Mouse (Mus musculus) neural tube, embryonic 11.5 days (tissue): ENCODE measurements around the gene Sept9. TPM values are rescaled to one million over a fixed set of nuclear protein-coding genes. Genes with fewer than 3 reads are reported as not detected.

Source experiments
- ATAC-seq: fragments of 200-750 bp; cut with Nextera tagmentation; 2 replicates; pipeline ENCODE4 v1.8.0; 2017; ENCODE audit warnings: moderate number of reproducible peaks, mild to moderate bottlenecking, moderate TSS enrichment, moderate library complexity; ENCODE audit not compliant: insufficient read depth, low FRiP score, low TSS enrichment
- DNase-seq: peaks from one replicate; pipeline ENCODE4 v3.0.0-alpha.2; 2015; ENCODE audit warnings: low spot score
- H3K27ac ChIP-seq: fragments of 300-500 bp; sonication (generic); 2 replicates; pipeline ENCODE4 v1.5.1; 2014; ENCODE audit warnings: low read depth, mild to moderate bottlenecking, low read length
- H3K27me3 ChIP-seq: fragments of 300-500 bp; sonication (generic); 2 replicates; pipeline ENCODE4 v1.6.1; 2014; ENCODE audit warnings: mild to moderate bottlenecking, low read length, mixed read lengths; ENCODE audit not compliant: control insufficient read depth, insufficient read depth
- H3K36me3 ChIP-seq: fragments of 300-500 bp; sonication (generic); 2 replicates; pipeline ENCODE4 v1.6.1; 2014; ENCODE audit warnings: mild to moderate bottlenecking, low read length, moderate library complexity, mixed read lengths; ENCODE audit not compliant: control insufficient read depth, insufficient read depth
- H3K4me1 ChIP-seq: fragments of 300-500 bp; sonication (generic); 2 replicates; pipeline ENCODE4 v1.6.1; 2014; ENCODE audit warnings: low read length, mixed read lengths; ENCODE audit not compliant: control insufficient read depth, insufficient read depth
- H3K4me2 ChIP-seq: fragments of 300-500 bp; sonication (generic); 2 replicates; pipeline ENCODE4 v1.6.1; 2014; ENCODE audit warnings: low read depth, mild to moderate bottlenecking, moderate library complexity
- H3K4me3 ChIP-seq: fragments of 300-500 bp; sonication (generic); 2 replicates; pipeline ENCODE4 v1.5.1; 2014; ENCODE audit warnings: low read depth, low read length
- H3K9ac ChIP-seq: fragments of 300-500 bp; sonication (generic); 2 replicates; pipeline ENCODE4 v1.6.1; 2014; ENCODE audit warnings: mild to moderate bottlenecking, low read length
- H3K9me3 ChIP-seq: fragments of 300-500 bp; sonication (generic); 2 replicates; pipeline ENCODE4 v1.6.1; 2016; ENCODE audit warnings: low read length; ENCODE audit not compliant: control insufficient read depth
- WGBS: fragments of 180-500 bp; shearing (Covaris S2); extraction: QIAGEN DNeasy Blood & Tissue Kit; methylation state at CpG from one replicate; pipeline ENCODE4 v1.1.7; 2014; 5-methylcytosine and 5-hydroxymethylcytosine counted together
- polyA plus RNA-seq: library from polyadenylated mRNA; unstranded; fragments of >200 nt; fragmentation: Nextera tagmentation; extraction: Ambion mirVana; gene quantifications from 2 replicates; pipeline ENCODE4 v1.2.1, GENCODE M21; 2014

Gene Sept9
- polyA plus RNA-seq, 1 experiment from 2014 or later, result 183 TPM

DNA sequence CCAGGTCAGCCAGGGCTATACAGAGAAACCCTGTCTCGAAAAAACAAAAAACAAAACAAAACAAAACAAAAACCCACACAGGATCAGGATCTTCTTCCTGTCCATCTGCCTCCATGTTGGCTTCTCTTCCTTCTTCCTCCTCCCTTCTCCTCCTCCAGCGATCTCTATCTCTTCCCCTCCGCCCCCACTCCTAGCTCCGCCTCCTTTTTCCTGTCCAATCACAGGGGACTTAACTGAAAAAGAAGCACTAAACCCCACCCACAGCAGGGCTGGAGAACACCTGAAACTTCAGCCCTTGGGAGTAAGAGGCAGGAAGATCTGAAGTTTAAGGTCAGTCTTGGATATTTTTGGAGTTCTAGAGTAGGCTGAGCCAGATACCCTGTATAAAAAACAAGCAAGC, 212.2 kb downstream of the Sept9 start:
- Histone ChIP-seq H3K4me2 (no peak overlapping the region), H3K27ac (no peak overlapping the region), H3K9me3 (no peaks in the 10 kb centered on the region), H3K9ac (no peak overlapping the region), H3K27me3 (peaks cover 25% of the 10 kb centered on the region), H3K4me1 (peaks cover 46% of the 10 kb centered on the region), H3K4me3 (no peak overlapping the region), H3K36me3 (no peaks in the 10 kb centered on the region)
- DNase-seq, result no peak
- 86% methylated on average over 4 of the region's 4 CpGs for WGBS
- ATAC-seq, result no peak

Other genes with a start within 250 kb of the Sept9 start
- 41.5 and 44.2 TPM in 2 replicates for gene Sec14l1, start 84.5 kb upstream of the Sept9 start, polyA plus RNA-seq